Mouse (Mus musculus) embryonic facial prominence, embryonic 15.5 days (tissue): ENCODE data around the gene Zfp536. TPM values are rescaled to one million over a fixed set of nuclear protein-coding genes. Genes with fewer than 3 reads are reported as not detected.

Source experiments
- ATAC-seq: fragments of 200-750 bp; cut with Nextera tagmentation; 2 replicates; pipeline ENCODE4 v1.8.0; 2017; ENCODE audit warnings: low read depth, moderate TSS enrichment; ENCODE audit not compliant: insufficient number of reproducible peaks, low FRiP score, low TSS enrichment
- H3K27ac ChIP-seq: fragments of 300-500 bp; sonication (generic); replicated peaks from 2 replicates; pipeline ENCODE4 v1.5.1; 2015; ENCODE audit warnings: mild to moderate bottlenecking, inconsistent platforms
- H3K27me3 ChIP-seq: fragments of 300-500 bp; sonication (generic); 2 replicates; pipeline ENCODE4 v1.6.1; 2015; ENCODE audit warnings: inconsistent platforms
- H3K36me3 ChIP-seq: fragments of 300-500 bp; sonication (generic); 2 replicates; pipeline ENCODE4 v1.6.1; 2015; ENCODE audit warnings: mild to moderate bottlenecking, inconsistent platforms
- H3K4me1 ChIP-seq: fragments of 300-500 bp; sonication (generic); 2 replicates; pipeline ENCODE4 v1.6.1; 2015; ENCODE audit warnings: inconsistent platforms
- H3K4me2 ChIP-seq: fragments of 300-500 bp; sonication (generic); replicated peaks from 2 replicates; pipeline ENCODE4 v1.6.1; 2015; ENCODE audit warnings: mild to moderate bottlenecking, inconsistent platforms
- H3K4me3 ChIP-seq: fragments of 300-500 bp; sonication (generic); replicated peaks from 2 replicates; pipeline ENCODE4 v1.5.1; 2015; ENCODE audit warnings: mild to moderate bottlenecking, inconsistent platforms
- H3K9ac ChIP-seq: fragments of 300-500 bp; sonication (generic); 2 replicates; pipeline ENCODE4 v1.6.1; 2015; ENCODE audit warnings: inconsistent platforms
- H3K9me3 ChIP-seq: fragments of 300-500 bp; sonication (generic); replicated peaks from 2 replicates; pipeline ENCODE4 v1.6.1; 2016; ENCODE audit warnings: inconsistent platforms
- WGBS: fragments of 180-500 bp; shearing (Covaris S2); methylation state at CpG from one replicate; pipeline ENCODE4 v1.1.7; 2015; 5-methylcytosine and 5-hydroxymethylcytosine counted together
- polyA plus RNA-seq: library from polyadenylated mRNA; unstranded; fragments of >200 nt; fragmentation: Nextera tagmentation; extraction: Ambion mirVana; gene quantifications from 2 replicates; pipeline ENCODE4 v1.2.1, GENCODE M21; 2015

The Zfp536 gene
- polyA plus RNA-seq, 1 experiment from 2014 or later = 6.6 TPM

- Histone ChIP-seq H3K4me1 (no peaks in the 10 kb centered on the region), H3K27ac (no peak overlapping the region), H3K4me2 (no peak overlapping the region), H3K4me3 (no peak overlapping the region), H3K9ac (no peak overlapping the region), H3K9me3 (no peaks in the 10 kb centered on the region), H3K36me3 (no peaks in the 10 kb centered on the region), H3K27me3 (no peaks in the 10 kb centered on the region)
- WGBS = 61% methylated on average over 9 of the region's 9 CpGs
- no peak for ATAC-seq
Observed at GRCm38 (mm10) chr7:37496491-37496890, 276.9 kb downstream of the Zfp536 start.

- H3K27ac ChIP-seq = no peak overlapping the region
- no peaks in the 10 kb centered on the region for H3K36me3 ChIP-seq
- H3K4me3 ChIP-seq = no peak overlapping the region
- H3K27me3 ChIP-seq = no peaks in the 10 kb centered on the region
- ATAC-seq = no peak
- no peak overlapping the region for H3K4me2 ChIP-seq
- no peaks in the 10 kb centered on the region for H3K4me1 ChIP-seq
- H3K9me3 ChIP-seq = no peaks in the 10 kb centered on the region
- no peak overlapping the region for H3K9ac ChIP-seq
- 58% methylated on average over 5 of the region's 5 CpGs for WGBS
Observed at GRCm38 (mm10) chr7:37490312-37490711, 283.1 kb downstream of the Zfp536 start.

GRCm38 (mm10) chr7:37484946-37485345 is 288.5 kb downstream of the Zfp536 start:
- ATAC-seq = no peak
- WGBS = 60% methylated on average over 3 of the region's 3 CpGs
- no peak overlapping the region for H3K9ac ChIP-seq
- no peaks in the 10 kb centered on the region for H3K27me3 ChIP-seq
- 0 out of 2 replicates have a peak, but pooled peaks cover 2% of the 10 kb centered on the region for H3K4me1 ChIP-seq
- H3K27ac ChIP-seq = no peak overlapping the region
- no peaks in the 10 kb centered on the region for H3K9me3 ChIP-seq
- H3K4me3 ChIP-seq = no peak overlapping the region
- H3K4me2 ChIP-seq = no peak overlapping the region
- H3K36me3 ChIP-seq = no peaks in the 10 kb centered on the region

GRCm38 (mm10) chr7:37482564-37482963 is 290.9 kb downstream of the Zfp536 start:
- Histone ChIP-seq H3K4me1 (0 out of 2 replicates have a peak, but pooled peaks cover 2% of the 10 kb centered on the region), H3K27ac (no peak overlapping the region), H3K9ac (no peak overlapping the region), H3K9me3 (no peaks in the 10 kb centered on the region), H3K4me2 (no peak overlapping the region), H3K36me3 (no peaks in the 10 kb centered on the region), H3K4me3 (no peak overlapping the region), H3K27me3 (no peaks in the 10 kb centered on the region)
- 76% methylated on average over 4 of the region's 4 CpGs for WGBS
- ATAC-seq = no peak

- Histone ChIP-seq H3K4me2 (no peak overlapping the region), H3K27me3 (no peaks in the 10 kb centered on the region), H3K9ac (no peak overlapping the region), H3K36me3 (no peaks in the 10 kb centered on the region), H3K27ac (no peak overlapping the region), H3K9me3 (no peaks in the 10 kb centered on the region), H3K4me1 (0 out of 2 replicates have a peak, but pooled peaks cover 2% of the 10 kb centered on the region), H3K4me3 (no peak overlapping the region)
- WGBS = 61% methylated on average over 6 of the region's 6 CpGs
- ATAC-seq = no peak
Observed at GRCm38 (mm10) chr7:37481165-37481564, 292.3 kb downstream of the Zfp536 start.

- Histone ChIP-seq H3K27me3 (no peaks in the 10 kb centered on the region), H3K9ac (no peak overlapping the region), H3K36me3 (no peaks in the 10 kb centered on the region), H3K4me2 (no peak overlapping the region), H3K9me3 (no peaks in the 10 kb centered on the region), H3K27ac (no peak overlapping the region), H3K4me1 (no peaks in the 10 kb centered on the region), H3K4me3 (no peak overlapping the region)
- WGBS = 88% methylated on average over 5 of the region's 5 CpGs
- ATAC-seq = no peak
Observed at GRCm38 (mm10) chr7:37477309-37477708, 296.1 kb downstream of the Zfp536 start.

GRCm38 (mm10) chr7:37475485-37475884 is 298.0 kb downstream of the Zfp536 start:
- Histone ChIP-seq H3K9ac (no peak overlapping the region), H3K4me2 (no peak overlapping the region), H3K27ac (no peak overlapping the region), H3K9me3 (no peaks in the 10 kb centered on the region), H3K36me3 (no peaks in the 10 kb centered on the region), H3K4me3 (no peak overlapping the region), H3K27me3 (no peaks in the 10 kb centered on the region), H3K4me1 (no peaks in the 10 kb centered on the region)
- WGBS = 72% methylated on average over 2 of the region's 2 CpGs
- no peak for ATAC-seq

- no peaks in the 10 kb centered on the region for H3K27me3 ChIP-seq
- H3K9me3 ChIP-seq = no peaks in the 10 kb centered on the region
- no peaks in the 10 kb centered on the region for H3K4me1 ChIP-seq
- no peak for ATAC-seq
- H3K9ac ChIP-seq = no peak overlapping the region
- no peak overlapping the region for H3K4me3 ChIP-seq
- H3K36me3 ChIP-seq = no peaks in the 10 kb centered on the region
- H3K4me2 ChIP-seq = no peak overlapping the region
- WGBS = 52% methylated on average over 8 of the region's 8 CpGs
- H3K27ac ChIP-seq = no peak overlapping the region
Observed at GRCm38 (mm10) chr7:37474284-37474683, 299.2 kb downstream of the Zfp536 start.

- Histone ChIP-seq H3K9ac (no peak overlapping the region), H3K36me3 (no peaks in the 10 kb centered on the region), H3K27me3 (no peaks in the 10 kb centered on the region), H3K27ac (no peak overlapping the region), H3K9me3 (no peaks in the 10 kb centered on the region), H3K4me3 (no peak overlapping the region), H3K4me2 (no peak overlapping the region), H3K4me1 (no peaks in the 10 kb centered on the region)
- ATAC-seq = no peak
- WGBS = 75% methylated on average over 24 of the region's 24 CpGs
Observed at GRCm38 (mm10) chr7:37473311-37474084, 299.9 kb downstream of the Zfp536 start.

- no peak for ATAC-seq
- H3K4me1 ChIP-seq = no peaks in the 10 kb centered on the region
Observed at GRCm38 (mm10) chr7:37471726-37472125, 301.7 kb downstream of the Zfp536 start.

GRCm38 (mm10) chr7:37466477-37467243 is 306.8 kb downstream of the Zfp536 start:
- Histone ChIP-seq H3K9ac (no peak overlapping the region), H3K4me3 (no peak overlapping the region), H3K9me3 (no peaks in the 10 kb centered on the region), H3K27ac (no peak overlapping the region), H3K27me3 (no peaks in the 10 kb centered on the region), H3K4me1 (peaks cover 6% of the 10 kb centered on the region), H3K36me3 (no peaks in the 10 kb centered on the region), H3K4me2 (no peak overlapping the region)
- ATAC-seq = no peak
- 32% methylated on average over 9 of the region's 9 CpGs for WGBS

More at GRCm38 (mm10) chr7:37471726-37472125, 301.7 kb downstream of the Zfp536 start:
- WGBS = 50% methylated on average over 8 of the region's 8 CpGs
- H3K27ac ChIP-seq = no peak overlapping the region
- H3K4me3 ChIP-seq = no peak overlapping the region
- no peak overlapping the region for H3K4me2 ChIP-seq
- no peaks in the 10 kb centered on the region for H3K9me3 ChIP-seq
- H3K36me3 ChIP-seq = no peaks in the 10 kb centered on the region
- no peak overlapping the region for H3K9ac ChIP-seq
- no peaks in the 10 kb centered on the region for H3K27me3 ChIP-seq
